Mouse (Mus musculus) bone marrow macrophage, adult 2 months (primary cell): ENCODE results near the gene Chchd6. TPM values are rescaled to one million over a fixed set of nuclear protein-coding genes. Genes with fewer than 3 reads are reported as not detected.
A peak's percentile ranks its signal among the peaks of the same experiment; 100 is the strongest.

Source experiments
- H3K27ac ChIP-seq: 2 replicates; pipeline ENCODE4 v1.5.1; 2012; ENCODE audit warnings: low read depth, low read length; ENCODE audit not compliant: insufficient read depth
- H3K4me1 ChIP-seq: 2 replicates; pipeline ENCODE4 v1.6.1; 2012; ENCODE audit warnings: low read length; ENCODE audit not compliant: control insufficient read depth, insufficient read depth
- H3K4me3 ChIP-seq: 2 replicates; pipeline ENCODE4 v1.5.1; 2012; ENCODE audit warnings: mild to moderate bottlenecking, low read length, moderate library complexity; ENCODE audit not compliant: insufficient read depth
- CTCF ChIP-seq: IDR thresholded peaks from 2 replicates; pipeline ENCODE4 v1.5.1; 2012; ENCODE audit warnings: low read depth, mild to moderate bottlenecking, low read length, moderate library complexity
- POLR2A ChIP-seq: IDR thresholded peaks from 2 replicates; pipeline ENCODE4 v1.6.1; 2012; ENCODE audit warnings: mild to moderate bottlenecking, low read depth, low read length, borderline replicate concordance
- polyA plus RNA-seq: library from polyadenylated mRNA; stranded (reverse); fragments of >200 nt; gene quantifications from 2 replicates; pipeline ENCODE4 v1.2.4, GENCODE M21; 2012; ENCODE audit not compliant: missing spikeins, insufficient read depth, insufficient read length

Gene Chchd6
- polyA plus RNA-seq, 1 experiment, result 6.9 TPM

DNA sequence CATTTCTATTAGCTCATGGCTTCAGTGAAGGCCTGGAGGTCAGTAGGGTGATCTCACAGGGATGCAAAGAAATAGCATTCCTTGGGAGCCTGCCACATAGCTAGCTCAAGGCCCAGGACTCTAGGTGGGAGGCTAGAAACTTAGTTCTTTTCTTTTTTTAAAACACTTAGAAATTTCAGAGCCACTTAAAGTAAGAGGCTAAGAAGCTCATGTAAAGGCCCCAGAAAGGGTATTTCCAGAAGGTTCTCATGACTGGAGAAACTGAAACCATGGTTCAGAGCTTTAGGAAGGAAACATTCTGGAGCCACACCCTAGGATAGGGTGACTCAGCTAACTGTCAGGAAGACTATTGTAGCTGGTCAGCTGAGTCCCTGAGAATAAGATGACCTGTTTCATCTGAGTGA, 182.0 kb downstream of the Chchd6 start:
- TF ChIP-seq POLR2A, result no peak
- TF ChIP-seq CTCF, result no peak
- peaks cover 53% of the 10 kb centered on the region for H3K4me1 ChIP-seq
- no peak overlapping the region for H3K4me3 ChIP-seq
- H3K27ac ChIP-seq, result peak overlapping the region; percentile 70

- no peak for TF ChIP-seq CTCF
- no peak for TF ChIP-seq POLR2A
- H3K4me1 ChIP-seq, result peaks cover 55% of the 10 kb centered on the region
- H3K27ac ChIP-seq, result no peak overlapping the region
Observed at GRCm38 (mm10) chr6:89412562-89412961, 182.9 kb downstream of the Chchd6 start.

DNA sequence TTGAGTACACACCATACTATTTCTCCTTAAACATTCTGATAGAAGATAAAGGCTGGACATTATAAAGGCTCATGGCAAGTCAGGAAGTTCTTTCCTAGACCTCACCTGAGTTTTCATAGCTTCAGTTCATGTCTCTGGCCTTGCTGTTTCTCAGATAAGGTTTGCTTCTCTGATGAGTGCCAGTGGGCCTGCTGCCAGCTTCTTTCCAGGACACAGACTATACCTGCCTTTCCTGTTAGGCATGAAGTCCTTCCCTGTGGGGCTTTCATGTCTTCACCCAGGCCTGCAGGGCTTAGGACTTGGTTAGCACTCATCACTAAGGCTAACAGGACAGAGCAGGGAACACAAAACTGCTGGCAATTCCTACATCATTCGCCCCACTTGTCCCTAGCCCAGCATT, 186.4 kb downstream of the Chchd6 start:
- H3K4me1 ChIP-seq, result peaks cover 63% of the 10 kb centered on the region
- H3K27ac ChIP-seq, result no peak overlapping the region
- TF ChIP-seq POLR2A, result no peak
- no peak for TF ChIP-seq CTCF
- no peak overlapping the region for H3K4me3 ChIP-seq

More at GRCm38 (mm10) chr6:89412562-89412961, 182.9 kb downstream of the Chchd6 start:
- no peak overlapping the region for H3K4me3 ChIP-seq

DNA sequence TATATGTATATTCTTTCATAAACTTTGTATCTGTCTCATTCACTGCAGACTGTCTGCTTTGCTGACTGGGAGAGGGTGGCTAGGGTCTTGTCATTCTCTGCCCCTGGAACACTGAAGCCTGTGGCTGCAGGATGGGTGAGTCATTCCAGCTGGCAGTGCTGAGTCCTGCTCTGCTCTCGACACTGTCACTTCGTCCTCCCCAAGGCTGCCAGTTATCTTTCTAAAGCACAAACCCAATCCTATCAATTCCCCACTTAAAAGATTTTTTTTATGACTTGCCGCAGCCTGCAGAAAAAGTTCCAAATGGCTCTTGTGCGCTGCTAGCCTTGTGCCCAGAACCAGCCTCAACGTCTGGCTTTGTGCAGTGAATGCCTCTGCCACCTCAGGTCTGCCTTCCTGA, 187.2 kb downstream of the Chchd6 start:
- TF ChIP-seq CTCF (no peak), POLR2A (no peak)
- H3K27ac ChIP-seq, result no peak overlapping the region
- H3K4me3 ChIP-seq, result no peak overlapping the region
- peaks cover 65% of the 10 kb centered on the region for H3K4me1 ChIP-seq

DNA sequence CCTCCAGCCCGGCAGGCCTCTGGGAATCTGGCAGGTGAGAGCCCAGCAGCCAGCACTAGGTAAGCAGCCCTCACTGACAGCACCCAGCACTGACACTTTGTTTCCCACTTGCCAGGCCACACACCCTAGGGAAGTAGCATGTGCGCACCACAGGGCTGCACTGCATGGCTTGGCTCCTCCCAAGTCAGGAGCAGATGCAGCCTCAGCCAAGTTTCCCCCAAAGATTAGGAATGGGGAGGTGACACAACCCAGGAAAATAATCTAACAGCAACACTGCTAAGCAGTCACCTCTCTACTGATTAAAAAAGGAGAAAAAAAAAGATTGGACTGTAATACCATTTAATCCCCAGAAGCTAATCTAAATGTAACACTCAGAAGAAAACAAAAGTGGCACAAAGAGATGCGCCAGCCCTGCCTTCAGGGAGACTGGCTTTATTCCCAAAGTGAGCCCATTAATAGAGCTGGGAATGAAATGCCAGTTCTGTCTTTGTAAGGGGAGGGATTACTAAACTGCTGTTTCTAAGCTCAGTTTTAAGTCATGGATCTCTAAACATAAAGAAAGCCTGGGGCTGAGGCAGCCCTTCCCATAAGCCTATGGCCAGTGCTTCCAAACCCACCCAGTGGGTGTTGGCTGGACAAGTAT, 188.1 kb downstream of the Chchd6 start:
- Histone ChIP-seq H3K4me1 (peaks cover 58% of the 10 kb centered on the region), H3K4me3 (no peak overlapping the region), H3K27ac (no peak overlapping the region)
- TF ChIP-seq POLR2A (no peak), CTCF (no peak)

GRCm38 (mm10) chr6:89404964-89405363, 190.5 kb downstream of the Chchd6 start:
- Histone ChIP-seq H3K4me1 (peaks cover 57% of the 10 kb centered on the region), H3K4me3 (no peak overlapping the region), H3K27ac (peak overlapping the region; percentile 48)
- TF ChIP-seq CTCF (no peak), POLR2A (no peak)

- H3K4me1 ChIP-seq, result peaks cover 52% of the 10 kb centered on the region
- no peak overlapping the region for H3K27ac ChIP-seq
- H3K4me3 ChIP-seq, result no peak overlapping the region
- TF ChIP-seq CTCF (no peak), POLR2A (no peak)
Observed at GRCm38 (mm10) chr6:89403257-89404225, 191.9 kb downstream of the Chchd6 start.

DNA sequence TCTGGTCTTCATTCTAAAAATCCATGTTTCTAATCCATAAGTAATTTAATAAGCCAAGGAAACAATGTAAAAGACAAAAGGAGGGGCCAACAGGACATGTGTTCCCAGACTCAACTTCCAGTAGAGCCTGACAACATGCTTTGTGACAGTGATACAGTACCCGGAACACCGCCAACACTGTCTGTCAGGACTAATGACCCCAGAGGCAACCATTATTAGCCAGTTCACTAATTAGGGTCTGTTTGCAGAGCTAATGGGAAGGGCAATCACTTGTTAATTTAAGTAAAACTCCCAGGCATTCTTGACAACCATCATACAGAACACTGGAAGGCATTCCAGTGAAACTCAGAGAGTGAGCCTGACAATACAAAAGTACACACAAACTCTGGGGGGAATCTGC, 193.0 kb downstream of the Chchd6 start:
- H3K27ac ChIP-seq, result no peak overlapping the region
- no peak for TF ChIP-seq CTCF
- TF ChIP-seq POLR2A, result no peak
- H3K4me3 ChIP-seq, result no peak overlapping the region
- H3K4me1 ChIP-seq, result peaks cover 52% of the 10 kb centered on the region

- H3K4me3 ChIP-seq, result no peak overlapping the region
- no peak overlapping the region for H3K27ac ChIP-seq
- H3K4me1 ChIP-seq, result peaks cover 28% of the 10 kb centered on the region
- TF ChIP-seq CTCF, result no peak
- no peak for TF ChIP-seq POLR2A
Observed at GRCm38 (mm10) chr6:89399564-89399963, 195.9 kb downstream of the Chchd6 start.

DNA sequence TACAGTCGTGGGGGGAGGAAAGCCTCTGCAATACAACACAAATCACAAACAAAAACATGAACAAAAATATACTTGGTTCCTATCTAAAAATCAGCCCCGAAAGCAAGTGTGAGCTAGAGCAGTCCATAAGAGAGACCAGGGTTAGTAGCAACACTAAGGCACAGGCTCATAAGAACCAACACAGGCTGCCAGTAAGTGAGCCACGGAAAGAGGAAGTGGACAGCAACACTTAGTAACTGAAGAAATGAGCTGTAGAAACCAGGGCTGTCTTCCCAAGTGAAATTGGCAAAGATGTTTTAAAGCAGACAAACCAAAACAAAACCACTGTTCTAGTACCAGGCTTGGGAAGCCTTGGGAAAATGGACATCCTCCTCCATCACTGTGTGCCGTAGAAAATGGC, 197.5 kb downstream of the Chchd6 start:
- Histone ChIP-seq H3K27ac (no peak overlapping the region), H3K4me3 (no peak overlapping the region), H3K4me1 (peaks cover 21% of the 10 kb centered on the region)
- TF ChIP-seq CTCF (no peak), POLR2A (no peak)
